Mouse (Mus musculus): Measurements from ENCODE around the gene Rimbp2.
"Not testable (repeated sequence)": the region's sequence is repeated elsewhere in the genome, so short reads cannot be mapped to it uniquely, and the experiment has no call there.

Rimbp2 gene

GRCm38 (mm10) chr5:128745206-128745605 lies 208.1 kb downstream of the Rimbp2 start:
- no peak for DNase-seq (ENCODE audit: low read depth, low spot score)

DNA sequence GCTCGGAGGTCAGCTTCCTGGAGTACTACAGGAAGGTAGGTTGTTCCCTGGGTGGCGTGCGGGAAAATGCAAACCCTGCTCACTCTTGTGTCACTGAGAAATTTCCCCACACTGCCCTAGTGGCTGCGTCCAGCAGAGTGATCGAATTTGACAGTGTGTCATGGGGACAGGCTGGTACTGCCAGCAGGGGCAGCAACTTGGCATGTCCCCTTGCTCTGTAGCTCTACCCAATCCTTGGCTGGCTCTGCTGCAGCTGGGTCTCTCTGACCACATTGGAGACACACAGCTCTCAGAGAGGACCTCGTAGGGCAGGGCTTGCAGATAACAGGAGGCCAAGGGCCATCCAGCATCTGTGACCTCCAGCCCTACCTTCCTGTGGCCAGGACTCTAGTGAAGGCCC lies 208.9 kb downstream of the Rimbp2 start:
- no peak for DNase-seq (ENCODE audit: low read depth, low spot score)

DNA sequence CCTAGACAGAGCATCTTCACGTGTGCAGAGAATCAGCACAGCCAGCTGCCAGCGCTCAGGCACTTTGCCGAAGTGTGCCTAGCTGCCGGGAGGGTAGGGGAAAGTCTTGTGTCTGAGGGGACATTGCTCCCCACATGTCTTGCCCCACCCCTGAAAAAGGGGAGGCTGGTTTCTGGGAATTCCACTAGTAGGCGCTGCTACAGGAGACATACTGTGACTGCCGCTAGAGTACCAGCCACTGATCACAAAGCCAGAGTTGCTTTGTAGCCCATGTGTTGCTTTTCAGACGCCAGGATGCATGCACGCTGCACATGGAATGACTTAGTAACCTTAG lies 213.5 kb downstream of the Rimbp2 start:
- no peak for DNase-seq (ENCODE audit: low read depth, low spot score)

DNA sequence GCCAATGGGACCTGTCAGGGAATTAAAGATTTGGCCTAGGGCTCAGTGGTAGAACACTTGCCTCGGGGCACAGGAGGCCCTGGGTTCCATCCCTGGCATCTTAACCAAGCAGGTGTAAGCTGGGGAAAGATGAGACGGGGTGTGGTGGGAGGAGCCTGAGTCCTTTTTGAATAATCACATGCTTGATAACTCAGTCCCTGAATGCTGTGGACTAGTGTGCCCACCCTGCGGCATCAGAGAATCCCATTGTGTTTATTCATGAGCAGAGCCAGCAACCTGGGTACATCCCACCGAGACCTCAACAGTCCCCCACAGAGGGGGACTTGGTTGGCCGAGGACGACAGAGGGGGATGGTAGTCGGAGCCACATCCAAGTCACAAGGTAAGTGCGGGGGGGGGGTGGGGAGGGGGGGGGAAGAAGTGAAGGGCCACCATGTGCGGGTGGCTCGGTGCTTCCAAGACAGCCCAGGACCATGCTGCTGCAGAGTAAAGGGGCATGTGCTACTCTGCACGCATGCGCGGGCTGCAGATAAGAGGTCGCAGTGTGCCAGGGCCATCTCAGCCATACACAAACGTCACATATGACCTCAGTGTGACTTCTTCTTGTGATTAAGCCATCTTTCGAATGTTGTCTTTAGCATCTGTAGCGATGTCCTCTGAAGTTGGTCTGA lies 214.0 kb downstream of the Rimbp2 start:
- no peak for DNase-seq (ENCODE audit: low read depth, low spot score)

GRCm38 (mm10) chr5:128735921-128736320 lies 217.4 kb downstream of the Rimbp2 start:
- no peak for DNase-seq (ENCODE audit: low read depth, low spot score)

DNA sequence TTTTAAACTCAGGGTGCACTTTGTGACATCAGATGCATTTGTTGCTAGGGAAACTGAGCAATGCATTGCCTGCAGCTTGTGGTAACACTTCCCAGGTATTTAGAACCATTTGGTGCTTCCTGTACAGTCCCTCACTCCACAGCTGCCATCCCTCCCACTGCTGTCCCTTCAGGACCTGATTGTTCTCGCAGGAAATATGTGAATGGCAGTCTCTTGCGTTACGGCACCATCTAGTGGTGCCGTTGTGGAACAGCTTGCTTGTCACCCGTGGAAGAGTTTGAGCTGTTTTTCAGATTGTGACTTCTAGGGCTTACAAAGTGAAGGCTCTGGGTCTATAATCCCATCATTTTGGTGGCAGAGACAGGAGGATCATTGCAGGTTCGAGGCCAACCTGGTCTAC lies 219.3 kb downstream of the Rimbp2 start:
- peak; percentile 74 for DNase-seq (ENCODE audit: low read depth, low spot score)

GRCm38 (mm10) chr5:128732416-128733014 lies 220.8 kb downstream of the Rimbp2 start:
- DNase-seq (ENCODE audit: low read depth, low spot score), result no peak

DNA sequence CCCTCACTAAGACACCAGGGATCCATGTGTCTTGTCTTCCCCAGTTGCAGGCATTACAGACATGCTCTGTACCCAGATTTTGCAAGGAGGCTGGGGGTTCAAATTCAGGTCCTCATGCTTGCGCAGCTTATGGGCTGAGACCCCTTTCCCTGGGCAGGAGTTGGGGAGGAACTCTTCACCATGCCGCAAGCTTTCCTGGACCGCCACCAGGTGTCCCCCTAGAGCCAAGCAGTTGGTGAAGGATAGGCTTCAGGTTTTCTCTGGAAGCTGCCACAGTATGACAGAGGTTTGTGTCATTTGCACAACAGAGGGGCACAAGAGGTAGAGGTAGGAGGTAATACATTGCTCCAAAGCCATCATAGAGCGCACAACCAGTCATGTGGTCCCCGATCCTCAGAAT lies 222.7 kb downstream of the Rimbp2 start:
- peak; percentile 26 for DNase-seq (ENCODE audit: low read depth, low spot score)

DNA sequence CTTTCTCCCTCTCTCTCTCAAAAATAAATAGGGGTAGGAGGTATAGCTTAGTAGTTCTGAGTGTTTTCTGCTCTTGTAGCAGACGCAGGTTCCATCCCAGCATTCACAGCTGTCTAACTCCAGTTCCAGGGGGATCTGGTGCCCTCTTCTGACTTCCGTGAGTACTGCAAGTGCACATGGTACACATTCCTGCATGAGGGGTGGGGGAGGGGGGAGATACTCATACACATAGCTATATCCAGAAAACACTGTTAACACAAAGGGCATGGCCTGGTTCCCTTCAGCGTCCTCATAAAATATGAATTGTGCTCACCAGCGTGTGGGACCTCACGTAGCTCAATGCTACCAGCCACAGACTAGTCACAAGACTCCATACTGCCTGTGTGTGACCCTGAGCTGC lies 223.9 kb downstream of the Rimbp2 start:
- DNase-seq (ENCODE audit: low read depth, low spot score), result no peak

DNA sequence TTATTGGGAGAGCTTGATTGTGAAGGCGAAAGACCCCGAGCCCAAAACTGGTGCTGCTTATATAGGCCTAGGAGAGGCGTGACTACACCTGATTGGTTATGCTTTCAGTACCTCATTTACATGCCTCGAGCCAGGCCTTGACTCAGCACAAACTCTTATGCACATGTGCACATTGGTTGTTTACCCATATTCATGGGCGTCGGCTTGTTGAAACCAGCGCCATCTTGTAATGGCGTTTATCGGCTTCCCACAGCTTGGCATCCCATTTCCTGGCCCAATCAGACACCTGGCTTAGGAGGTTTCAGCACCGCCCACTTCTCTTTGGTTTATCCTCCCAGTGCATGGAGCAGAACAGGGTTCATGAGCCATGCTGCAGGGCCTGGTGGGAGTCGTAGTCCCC lies 232.8 kb downstream of the Rimbp2 start:
- not testable (repeated sequence) for DNase-seq (ENCODE audit: low read depth, low spot score)

- DNase-seq (ENCODE audit: low read depth, low spot score), result no peak
These were observed 238.1 kb downstream of the Rimbp2 start for GRCm38 (mm10) chr5:128715171-128715570.

- no peak for DNase-seq (ENCODE audit: low read depth, low spot score)
These were observed 241.4 kb downstream of the Rimbp2 start for GRCm38 (mm10) chr5:128711847-128712246.

- DNase-seq (ENCODE audit: low read depth, low spot score), result no peak
These were observed 242.7 kb downstream of the Rimbp2 start for GRCm38 (mm10) chr5:128710596-128710995.

DNA sequence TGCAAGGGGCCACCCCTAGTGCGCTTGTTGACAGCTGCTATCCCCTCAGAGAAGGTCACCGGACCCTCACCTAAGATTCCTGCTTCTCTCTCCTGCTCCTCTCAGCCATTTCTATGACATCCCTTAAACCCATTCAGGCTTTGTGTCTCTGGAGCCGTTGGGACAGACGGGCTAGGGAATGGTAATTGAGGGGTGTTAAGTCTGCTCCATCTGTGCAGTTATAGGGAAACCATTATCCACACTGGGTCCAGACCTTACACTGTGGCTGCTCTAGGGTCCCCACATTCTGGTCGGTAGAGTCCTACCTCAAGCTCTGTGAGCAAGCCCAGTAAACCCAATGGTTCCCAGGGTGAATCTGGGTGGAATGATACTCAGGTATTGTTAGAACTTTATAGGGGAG lies 244.4 kb downstream of the Rimbp2 start:
- no peak for DNase-seq (ENCODE audit: low read depth, low spot score)
